ENCODE assay signal across 16 mouse cellular contexts in genomic region chr16:18683556-18683955, GRCm38 (mm10). TPM values are rescaled to one million over a fixed set of nuclear protein-coding genes. Genes with fewer than 3 reads are reported as not detected.
DNase-seq lines count a peak whose midpoint lies in the region; ATAC-seq and TF ChIP-seq lines count a peak whose summit lies in the region.
"Had no signal": no experiment of that assay in that cellular context is flagged by ENCODE, and none has a peak within 500 bp of the region (broad histone marks: within the 10 kb centered on the region; RNA-seq: fewer than 3 reads in every experiment).

No protein-coding gene starts in this region.

- no peaks in the 10 kb centered on the region for H3K27me3 ChIP-seq in Patski
- no peaks in the 10 kb centered on the region; the same call in 1 of the 2 replicates for H3K27me3 ChIP-seq in kidney, embryonic 15.5 days
- H3K27me3 ChIP-seq in intestine, embryonic 15.5 days (replicated peaks): no peaks in the 10 kb centered on the region
- H3K27me3 ChIP-seq: CH12.LX; embryonic facial prominence, embryonic 15.5 days; hindbrain, embryonic 13.5 days; neural tube, embryonic 13.5 days had no signal

- H3K4me3 ChIP-seq in kidney, embryonic 15.5 days (replicated peaks): no peak overlapping the region
- H3K4me3 ChIP-seq in intestine, embryonic 15.5 days (replicated peaks): no peak overlapping the region
- H3K4me3 ChIP-seq: embryonic facial prominence, embryonic 15.5 days; hindbrain, embryonic 13.5 days; neural tube, embryonic 13.5 days had no signal

- TF ChIP-seq CTCF in Patski (IDR thresholded peaks at IDR 0.05): no peak

- no peaks in the 10 kb centered on the region for H3K36me3 ChIP-seq in kidney, embryonic 15.5 days
- H3K36me3 ChIP-seq in intestine, embryonic 15.5 days: no peaks in the 10 kb centered on the region
- H3K36me3 ChIP-seq: embryonic facial prominence, embryonic 15.5 days; hindbrain, embryonic 13.5 days; neural tube, embryonic 13.5 days had no signal

- ATAC-seq in Patski: peak; percentile 79
- ATAC-seq in kidney, embryonic 15.5 days (replicated peaks; ENCODE audit: low FRiP score): peak; percentile 76
- ATAC-seq in intestine, embryonic 15.5 days: no peak

- in situ Hi-C loops in Patski (cut with MboI; ENCODE audit: low pct_unique_long_range_greater_than_20kb): no loop called here

- POLR2A ChIA-PET in Patski (lab: Charles Lee): no interaction called here

- no peak overlapping the region for H3K9ac ChIP-seq in kidney, embryonic 15.5 days
- H3K9ac ChIP-seq in intestine, embryonic 15.5 days: no peak overlapping the region
- H3K9ac ChIP-seq: embryonic facial prominence, embryonic 15.5 days; hindbrain, embryonic 13.5 days; lung, embryonic 14.5 days; neural tube, embryonic 13.5 days had no signal

- peak; percentile 87 for DNase-seq in heart, adult 11 months
- no peak for DNase-seq in heart, adult 8-10 months (ENCODE audit: low spot score)
- DNase-seq in 3134 (ENCODE audit: extremely low read depth, insufficient read length, low spot score): peak; percentile 54
- peak; percentile 58 for DNase-seq in Patski (ENCODE audit: low read depth, low spot score)
- no peak for DNase-seq in spleen, postnatal 4 days (ENCODE audit: low spot score in 2 of 2)
- DNase-seq in layer of hippocampus, adult 18-20 months (ENCODE audit: low spot score in 2 of 2): no peak
- DNase-seq: cerebellum, adult 2 months; lung, embryonic 14.5 days; midbrain, embryonic 14.5 days; right cerebral cortex, postnatal 25 days had no signal

- H3K9me3 ChIP-seq in kidney, embryonic 15.5 days (replicated peaks): no peaks in the 10 kb centered on the region
- H3K9me3 ChIP-seq in intestine, embryonic 15.5 days: no peaks in the 10 kb centered on the region
- H3K9me3 ChIP-seq: embryonic facial prominence, embryonic 15.5 days; hindbrain, embryonic 13.5 days; neural tube, embryonic 13.5 days had no signal

- 29% methylated on average over 6 of the region's 6 CpGs for WGBS in kidney, embryonic 15.5 days
- 60% methylated on average over 6 of the region's 6 CpGs for WGBS in intestine, embryonic 15.5 days

- CTCF ChIA-PET in Patski (lab: Charles Lee): no interaction called here

- peaks cover 30% of the 10 kb centered on the region for H3K4me1 ChIP-seq in kidney, embryonic 15.5 days
- H3K4me1 ChIP-seq in intestine, embryonic 15.5 days (replicated peaks): peaks cover 12% of the 10 kb centered on the region; the same call in 1 of the 2 replicates

- H3K27ac ChIP-seq in kidney, embryonic 15.5 days: 0 out of 2 replicates have a peak overlapping the region, but pooled peaks have one; percentile 1
- no peak overlapping the region for H3K27ac ChIP-seq in intestine, embryonic 15.5 days
- H3K27ac ChIP-seq: embryonic facial prominence, embryonic 15.5 days; hindbrain, embryonic 13.5 days; neural tube, embryonic 13.5 days had no signal

- no peak overlapping the region; the same call in 1 of the 2 replicates for H3K4me2 ChIP-seq in kidney, embryonic 15.5 days
- no peak overlapping the region for H3K4me2 ChIP-seq in intestine, embryonic 15.5 days (replicated peaks)
- H3K4me2 ChIP-seq: embryonic facial prominence, embryonic 15.5 days; hindbrain, embryonic 13.5 days; lung, embryonic 14.5 days; neural tube, embryonic 13.5 days had no signal

RNA-seq across cellular contexts. Expression of gene Sept5, which starts 53.8 kb away (rescaled TPM):
- 1 to 10 TPM; 2.2 to 4.1 (median 3.0) TPM for total RNA-seq in heart, adult 8-10 months (2022)
- polyA plus RNA-seq in Patski (2021): 28.2 TPM
- 16.3 and 17.1 TPM in 2 replicates for polyA plus RNA-seq in kidney, embryonic 15.5 days (2015; fragmentation: Nextera tagmentation; extraction: Ambion mirVana)
- 39.0 and 42.7 TPM in 2 replicates for polyA plus RNA-seq in intestine, embryonic 15.5 days (2015; fragmentation: Nextera tagmentation; extraction: Ambion mirVana)
- total RNA-seq in layer of hippocampus, adult 18-20 months (2021): 100 to 1,000 TPM; 549 to 589 TPM

RNA-seq across cellular contexts. Expression of gene Gm49601, which starts 57.3 kb away (rescaled TPM):
- total RNA-seq in heart, adult 8-10 months (2022): 1 to 10 TPM in 1 of 4 experiments, under 1 TPM in 3; 0.46 to 2.0 (median 0.66) TPM
- polyA plus RNA-seq in Patski (2021): 6.1 TPM
- 1.5 and 4.3 TPM in 2 replicates for polyA plus RNA-seq in kidney, embryonic 15.5 days (2015; fragmentation: Nextera tagmentation; extraction: Ambion mirVana)
- 3.5 and 4.3 TPM in 2 replicates for polyA plus RNA-seq in intestine, embryonic 15.5 days (2015; fragmentation: Nextera tagmentation; extraction: Ambion mirVana)
- 100 to 1,000 TPM; 173 to 179 TPM for total RNA-seq in layer of hippocampus, adult 18-20 months (2021)

Comparison
In these comparisons a context has a peak if more than half of its experiments do, and no peak if none do; other contexts are left out.
1. DNase-seq: peak in heart, adult 11 months (single experiment), 3134 (single experiment) and Patski (single experiment); none in heart, adult 8-10 months (single experiment), spleen, postnatal 4 days (0 of 2) and layer of hippocampus, adult 18-20 months (0 of 2).